Mouse (Mus musculus): ENCODE data around the gene Ndufb11. TPM values are rescaled to one million over a fixed set of nuclear protein-coding genes. Genes with fewer than 3 reads are reported as not detected.
A peak's percentile ranks its signal among the peaks of the same experiment; 100 is the strongest.

Gene Ndufb11
- polyA plus RNA-seq (2017; shearing (Covaris generic)) = 100 to 1,000 TPM; 256 to 268 TPM

DNA sequence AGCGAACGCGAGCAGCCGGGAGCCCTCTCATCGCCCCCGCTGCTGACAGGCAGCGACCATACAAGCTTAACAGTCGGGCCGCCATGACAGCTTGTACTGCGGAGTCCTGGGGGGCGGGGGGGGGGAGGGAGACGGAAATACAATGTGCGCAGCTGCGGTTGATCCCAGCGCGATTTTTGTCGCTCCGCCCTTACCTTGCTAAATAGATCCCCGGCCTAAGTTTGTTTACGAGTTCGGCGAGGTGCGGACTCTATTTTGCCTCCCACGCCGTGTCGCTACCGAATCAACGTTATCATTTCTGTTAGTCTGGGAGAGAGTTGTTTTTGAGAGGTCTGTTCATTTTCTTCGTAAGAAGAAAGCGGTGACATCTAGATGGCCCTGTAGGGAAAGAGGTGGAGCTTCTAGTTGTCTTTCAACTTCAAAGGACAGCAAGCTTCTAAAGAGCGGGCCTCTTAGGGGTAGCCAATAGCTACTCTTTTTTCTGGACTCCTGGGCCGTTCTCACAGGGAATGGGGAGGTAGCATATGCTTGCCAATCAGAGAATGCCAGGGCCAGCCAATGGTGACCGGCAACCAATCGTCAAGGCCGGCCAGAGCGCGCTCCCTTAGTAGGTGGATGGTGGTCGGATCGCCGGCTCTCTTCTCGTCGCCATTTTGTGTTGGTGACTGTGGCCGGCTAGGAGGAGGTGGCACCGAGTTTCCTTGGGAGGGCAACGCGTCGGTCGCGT lies at the start of gene Ndufb11, which contains the start of gene Rbm10:
Ndufb11 (minus strand) TSS at position 444 of the 727 bp plus-strand sequence.
Rbm10 (plus strand) TSS at position 328 of the 727 bp plus-strand sequence.
- ATAC-seq = peak; percentile 94

DNA sequence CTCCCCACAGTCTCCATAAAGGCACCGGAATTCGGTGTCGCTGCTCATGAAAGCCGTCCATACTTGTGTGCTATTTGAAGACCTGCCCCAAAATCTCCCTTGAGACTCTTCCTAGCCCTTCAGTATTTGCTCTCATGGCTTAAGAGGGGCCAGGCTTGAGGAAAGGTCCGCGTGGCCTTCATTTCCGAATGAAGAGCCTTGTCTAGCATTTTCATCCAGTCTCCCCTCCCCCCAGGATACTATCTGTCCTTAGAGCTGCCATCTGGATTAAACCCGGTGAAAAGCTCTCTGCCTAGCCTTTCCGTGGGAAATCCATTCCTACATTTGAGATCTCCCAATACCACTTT lies 46.0 kb upstream of the Ndufb11 start:
- peak; percentile 13 for ATAC-seq

- ATAC-seq = peak; percentile 71
These were observed 45.5 kb upstream of the Ndufb11 start for GRCm38 (mm10) chrX:20662716-20663443.

- ATAC-seq = no peak
These were observed 44.9 kb upstream of the Ndufb11 start for GRCm38 (mm10) chrX:20662317-20662715.

DNA sequence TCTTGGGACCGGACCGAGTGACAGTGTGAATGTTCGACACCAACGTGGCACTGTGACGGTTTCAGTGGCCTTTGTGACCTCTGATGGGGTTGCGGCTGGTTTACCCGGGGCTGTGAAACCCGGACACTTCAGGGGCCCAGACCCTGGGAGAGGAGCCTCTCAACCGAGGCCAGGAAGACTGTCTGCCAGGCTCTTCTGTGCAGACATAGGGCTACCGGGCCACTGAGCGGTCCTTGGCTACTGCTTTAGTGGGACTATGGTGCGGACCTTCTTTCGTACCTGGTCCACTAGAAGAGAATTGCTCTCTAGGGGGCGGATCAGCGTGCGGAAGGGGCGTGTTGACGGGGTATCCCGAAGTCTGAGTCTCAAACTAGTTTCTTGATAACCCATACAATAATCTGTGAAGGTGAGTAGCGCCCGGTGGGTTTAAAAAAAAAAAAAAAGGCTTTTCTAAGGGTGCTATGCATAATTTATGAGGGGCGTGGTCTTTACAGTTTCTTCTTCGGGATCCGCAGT lies 41.5 kb upstream of the Ndufb11 start:
- no peak for ATAC-seq

- peak; percentile 82 for ATAC-seq
These were observed 40.7 kb upstream of the Ndufb11 start, which contains the start of gene Uba1 for GRCm38 (mm10) chrX:20658026-20658652. Gene Uba1, plus strand, starts transcription at chrX:20658326.

DNA sequence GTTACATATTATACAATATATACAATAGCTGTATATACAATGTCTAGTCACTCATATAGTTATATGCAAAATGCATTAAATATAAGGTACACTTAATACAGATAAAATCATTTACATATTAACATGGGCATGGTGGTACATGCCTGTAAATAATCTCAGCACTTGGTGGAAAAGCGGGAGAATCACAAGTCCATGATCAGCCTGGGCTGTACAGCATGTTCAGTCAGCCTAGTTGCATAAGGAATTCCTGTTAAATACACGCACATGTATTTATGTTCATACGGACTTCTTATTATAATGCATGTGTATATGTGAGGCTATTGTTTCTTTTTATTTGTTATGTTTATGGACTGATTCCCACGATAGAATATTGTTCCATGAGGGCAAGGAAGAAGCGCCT lies 40.2 kb upstream of the Ndufb11 start:
- ATAC-seq = no peak

GRCm38 (mm10) chrX:20644780-20645179 lies 27.4 kb upstream of the Ndufb11 start:
- no peak for ATAC-seq

DNA sequence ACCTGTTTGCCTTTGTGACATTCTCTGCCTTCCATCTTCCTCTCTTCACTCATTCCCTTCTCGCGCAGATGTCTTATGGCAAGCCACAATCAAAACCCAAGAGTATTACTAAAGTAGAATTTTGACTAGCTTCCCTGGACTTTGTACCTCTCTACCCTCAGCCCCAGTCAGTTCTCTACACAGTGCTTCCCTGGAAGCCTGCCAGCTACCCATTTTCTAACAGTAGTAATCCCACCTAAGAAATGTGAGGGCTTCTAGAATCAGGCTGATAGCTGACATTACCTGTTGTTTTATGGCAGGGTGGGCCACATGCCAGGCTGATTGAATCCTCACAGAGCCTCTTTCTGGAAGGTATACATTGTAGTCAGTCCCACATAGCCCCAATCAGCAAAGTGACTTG lies 20.7 kb upstream of the Ndufb11 start:
- ATAC-seq = no peak

- no peak for ATAC-seq
These were observed 532 bp upstream of the Ndufb11 start for GRCm38 (mm10) chrX:20617903-20618399.

DNA sequence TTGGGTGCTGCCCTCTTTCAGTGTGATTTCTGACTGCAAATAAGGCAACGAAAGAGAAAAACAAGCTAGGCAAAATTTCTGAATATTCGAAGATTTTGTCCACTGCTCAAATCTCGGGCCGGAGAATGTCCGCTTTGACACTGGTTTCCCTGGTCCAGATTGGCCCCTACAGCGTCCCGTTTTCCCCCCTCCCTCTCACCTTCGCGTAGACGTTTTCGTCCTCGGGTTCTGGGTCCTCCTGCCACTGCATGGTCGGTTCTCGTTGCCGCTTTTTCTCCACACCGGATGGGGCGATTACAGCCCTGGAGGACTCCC lies 601 bp downstream of the Ndufb11 start:
- no peak for ATAC-seq

DNA sequence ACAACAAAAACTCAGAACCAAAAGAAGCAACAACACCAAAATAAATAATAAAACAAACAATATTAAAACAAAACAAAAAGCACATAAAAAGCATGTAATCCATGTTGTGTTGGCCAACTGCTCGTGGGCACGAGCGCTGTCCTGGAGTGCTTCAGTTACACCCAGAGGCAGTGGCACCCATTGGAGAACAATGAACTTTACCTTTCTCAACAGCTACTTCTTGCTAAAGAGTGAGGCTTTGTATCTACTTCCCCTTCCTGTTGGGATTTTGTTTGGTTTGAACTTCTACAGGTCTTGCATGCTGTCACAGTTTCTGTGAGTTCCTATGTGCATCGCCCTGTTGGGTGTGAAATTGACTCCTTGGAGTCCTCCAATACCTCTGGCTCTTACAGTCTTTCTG lies 8.9 kb downstream of the Ndufb11 start:
- ATAC-seq = no peak

DNA sequence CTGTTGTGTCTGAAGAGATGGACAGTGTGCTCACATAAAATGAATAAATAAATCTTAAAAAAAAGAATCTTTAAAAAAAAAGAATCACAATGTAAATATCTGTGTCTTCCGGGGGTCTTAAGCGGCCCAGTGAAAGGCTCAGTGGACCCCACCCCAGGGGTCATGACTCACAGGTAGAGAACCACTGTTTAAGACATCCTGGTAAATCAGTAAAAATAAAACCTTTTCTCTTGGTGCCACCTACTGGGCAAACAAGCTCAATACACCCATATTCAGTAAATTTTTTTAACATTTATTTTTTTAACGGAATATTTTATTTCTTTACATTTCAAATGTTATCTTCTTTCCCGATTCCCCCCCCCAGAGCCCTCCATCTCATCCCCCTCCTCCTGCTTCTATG lies 29.5 kb downstream of the Ndufb11 start:
- ATAC-seq = no peak

- ATAC-seq = no peak
These were observed 43.5 kb downstream of the Ndufb11 start for GRCm38 (mm10) chrX:20573927-20574326.

GRCm38 (mm10) chrX:20572683-20573082 lies 44.7 kb downstream of the Ndufb11 start:
- ATAC-seq = no peak

- no peak for ATAC-seq
These were observed 46.4 kb downstream of the Ndufb11 start for GRCm38 (mm10) chrX:20571024-20571423.

Other genes with a start within 250 kb of the Ndufb11 start
- 1 to 10 TPM in 1 of 2 experiments, under 1 TPM in 1; 0.97 to 1.9 TPM for gene Jade3, start 191.9 kb downstream of the Ndufb11 start, polyA plus RNA-seq (2017; shearing (Covaris generic))
- gene Rgn, start 67.8 kb downstream of the Ndufb11 start, polyA plus RNA-seq (2017; shearing (Covaris generic)) = not detected
- gene Rbm10, start 116 bp downstream of the Ndufb11 start, polyA plus RNA-seq (2017; shearing (Covaris generic)) = 10 to 100 TPM; 32.4 to 48.4 TPM
- gene Uba1, start 40.7 kb upstream of the Ndufb11 start, polyA plus RNA-seq (2017; shearing (Covaris generic)) = 100 to 1,000 TPM; 118 to 150 TPM
- gene Cdk16, start 70.3 kb upstream of the Ndufb11 start, polyA plus RNA-seq (2017; shearing (Covaris generic)) = 1 to 10 TPM; 6.7 to 8.4 TPM
- gene Usp11, start 86.3 kb upstream of the Ndufb11 start, polyA plus RNA-seq (2017; shearing (Covaris generic)) = 1 to 10 TPM; 6.1 to 6.6 TPM
- 100 to 1,000 TPM; 113 to 128 TPM for gene Araf, start 180.2 kb upstream of the Ndufb11 start, polyA plus RNA-seq (2017; shearing (Covaris generic))